Mouse (Mus musculus) liver, adult 2 months (tissue): ENCODE results near the gene Ptprm. TPM values are rescaled to one million over a fixed set of nuclear protein-coding genes. Genes with fewer than 3 reads are reported as not detected.

Experiments
- DNase-seq: peaks from one replicate; pipeline ENCODE4 v3.0.0-alpha.2; 2011; ENCODE audit warnings: low read depth, low spot score; ENCODE audit errors: extremely low read depth
- H3K27ac ChIP-seq: fragments of 200-500 bp; replicated peaks from 2 replicates; pipeline ENCODE4 v1.5.1; 2012; ENCODE audit warnings: low read depth, mild to moderate bottlenecking, control low read depth, inconsistent platforms, low read length; ENCODE audit not compliant: insufficient read depth
- H3K27me3 ChIP-seq: fragments of 200-500 bp; 2 replicates; pipeline ENCODE4 v1.6.1; 2012; ENCODE audit warnings: mild to moderate bottlenecking, moderate library complexity, low read length, inconsistent platforms; ENCODE audit not compliant: control insufficient read depth, insufficient read depth
- H3K36me3 ChIP-seq: fragments of 200-500 bp; 2 replicates; pipeline ENCODE4 v1.6.1; 2012; ENCODE audit warnings: low read length, inconsistent platforms; ENCODE audit not compliant: control insufficient read depth, insufficient read depth
- H3K4me1 ChIP-seq: fragments of 200-500 bp; 2 replicates; pipeline ENCODE4 v1.6.1; 2011; ENCODE audit warnings: low read length; ENCODE audit not compliant: control insufficient read depth, insufficient read depth
- H3K4me3 ChIP-seq: fragments of 200-500 bp; 2 replicates; pipeline ENCODE4 v1.5.1; 2011; ENCODE audit warnings: low read depth, mild to moderate bottlenecking, control low read depth, low read length, moderate library complexity; ENCODE audit not compliant: insufficient read depth
- H3K79me2 ChIP-seq: fragments of 200-500 bp; 2 replicates; pipeline ENCODE4 v1.6.1; 2012; ENCODE audit warnings: inconsistent platforms, mild to moderate bottlenecking, low read length, moderate library complexity; ENCODE audit not compliant: control insufficient read depth, insufficient read depth
- H3K9ac ChIP-seq: fragments of 200-500 bp; 2 replicates; pipeline ENCODE4 v1.6.1; 2012; ENCODE audit warnings: low read depth, mild to moderate bottlenecking, control low read depth, inconsistent platforms, low read length
- CTCF ChIP-seq: fragments of 200-500 bp; IDR thresholded peaks from 2 replicates; pipeline ENCODE4 v1.5.1; 2011; ENCODE audit warnings: low read depth, low read length, control low read depth
- POLR2A ChIP-seq: fragments of 200-500 bp; IDR thresholded peaks from 2 replicates; pipeline ENCODE4 v1.6.1; 2011; ENCODE audit warnings: low read length, control low read depth; ENCODE audit not compliant: insufficient read depth; ENCODE audit errors: extremely low read depth
- WGBS: fragments of 180-500 bp; shearing (Covaris S2); methylation state at CpG from one replicate; pipeline ENCODE4 v1.1.7; 2018; 5-methylcytosine and 5-hydroxymethylcytosine counted together
- polyA plus RNA-seq: library from polyadenylated mRNA; depleted of rRNA; stranded (reverse); fragments of >200 nt; gene quantifications from 2 replicates; pipeline ENCODE4 v1.2.3, GENCODE M21; 2012
- total RNA-seq: library from RNA; depleted of rRNA; stranded (reverse); fragments of >200 nt; gene quantifications from 2 replicates; pipeline ENCODE4 v1.2.3, GENCODE M21; 2014

The Ptprm gene
- total and polyA plus RNA-seq, 2 experiments = 0.78 to 3.3 TPM

DNA sequence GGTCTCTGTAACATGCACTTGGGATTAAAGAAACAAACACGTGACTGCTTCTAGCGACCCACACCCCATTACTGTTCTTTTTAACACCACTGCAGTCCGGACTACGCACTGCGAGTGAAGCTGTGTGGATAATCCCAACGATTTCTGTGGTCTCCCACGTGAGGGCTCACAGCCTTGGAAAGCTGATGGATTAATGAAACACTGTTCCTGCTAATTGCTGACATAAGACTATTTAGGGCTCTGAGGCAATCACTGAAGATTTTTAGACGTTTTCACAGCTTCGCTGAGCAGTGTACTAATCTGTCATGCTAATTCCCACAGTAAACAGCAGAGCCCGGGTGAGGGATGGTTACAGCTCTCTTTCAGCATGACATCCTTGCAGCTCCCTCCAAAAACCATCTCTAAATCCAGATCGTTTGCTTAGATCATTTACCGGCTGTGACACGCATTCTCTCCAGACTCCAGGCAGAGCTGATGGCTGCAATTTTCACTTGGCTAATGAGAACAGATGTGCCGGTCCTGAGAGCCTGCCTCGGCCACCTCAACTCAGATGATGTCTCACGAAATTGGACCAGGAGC lies 63.5 kb downstream of the Ptprm start:
- Histone ChIP-seq H3K4me1 (no peaks in the 10 kb centered on the region), H3K4me3 (no peak overlapping the region), H3K27ac (no peak overlapping the region), H3K79me2 (no peaks in the 10 kb centered on the region), H3K9ac (no peak overlapping the region), H3K36me3 (no peaks in the 10 kb centered on the region), H3K27me3 (no peaks in the 10 kb centered on the region)
- DNase-seq = no peak
- WGBS = 40% methylated on average over 16 of the region's 16 CpGs
- no peak for TF ChIP-seq POLR2A
- no peak for TF ChIP-seq CTCF

- 83% methylated on average over 3 of the region's 3 CpGs for WGBS
Observed at GRCm38 (mm10) chr17:67287501-67287900, 66.8 kb downstream of the Ptprm start.

DNA sequence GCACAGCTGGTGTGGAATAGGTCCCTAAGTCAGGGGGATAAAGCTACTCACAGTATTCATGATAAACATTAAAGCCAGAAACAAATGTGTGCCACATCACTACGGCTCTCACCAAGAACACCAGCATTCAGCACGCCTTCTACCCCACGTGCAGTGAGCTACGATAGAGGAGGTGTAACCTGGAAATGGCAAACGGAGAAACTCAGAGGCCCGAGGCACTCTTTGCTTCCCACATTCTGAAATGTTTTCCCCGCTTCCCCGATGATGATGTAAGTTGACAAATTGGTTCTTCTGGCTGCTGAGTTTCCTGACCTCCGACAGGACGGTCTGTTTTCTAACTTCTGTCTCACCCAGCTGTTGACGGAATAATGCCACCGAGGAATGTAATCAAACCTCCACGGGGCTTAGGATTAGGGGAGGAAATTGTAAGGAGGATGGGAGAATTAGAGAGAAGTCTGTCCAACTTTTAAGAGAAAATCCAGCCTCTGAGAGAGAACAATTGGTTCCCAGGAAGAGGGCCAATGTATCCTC lies 72.6 kb downstream of the Ptprm start:
- Histone ChIP-seq H3K79me2 (no peaks in the 10 kb centered on the region), H3K27ac (no peak overlapping the region), H3K36me3 (no peaks in the 10 kb centered on the region), H3K4me3 (no peak overlapping the region), H3K27me3 (no peaks in the 10 kb centered on the region), H3K4me1 (no peaks in the 10 kb centered on the region), H3K9ac (no peak overlapping the region)
- 55% methylated on average over 13 of the region's 13 CpGs for WGBS
- TF ChIP-seq CTCF (no peak), POLR2A (no peak)
- no peak for DNase-seq

More at GRCm38 (mm10) chr17:67287501-67287900, 66.8 kb downstream of the Ptprm start:
- DNase-seq = no peak
- Histone ChIP-seq H3K36me3 (no peaks in the 10 kb centered on the region), H3K4me3 (no peak overlapping the region), H3K79me2 (no peaks in the 10 kb centered on the region), H3K4me1 (no peaks in the 10 kb centered on the region), H3K27ac (no peak overlapping the region), H3K9ac (no peak overlapping the region), H3K27me3 (no peaks in the 10 kb centered on the region)
- no peak for TF ChIP-seq POLR2A
- no peak for TF ChIP-seq CTCF

GRCm38 (mm10) chr17:67277124-67277910 lies 76.9 kb downstream of the Ptprm start:
- peaks cover 3% of the 10 kb centered on the region; the same call in 1 of the 2 replicates for H3K27me3 ChIP-seq
- H3K36me3 ChIP-seq = no peaks in the 10 kb centered on the region
- H3K27ac ChIP-seq = no peak overlapping the region
- no peak overlapping the region for H3K4me3 ChIP-seq
- WGBS = 93% methylated on average over 13 of the region's 13 CpGs
- DNase-seq = no peak
- H3K4me1 ChIP-seq = no peaks in the 10 kb centered on the region
- no peak overlapping the region for H3K9ac ChIP-seq
- no peaks in the 10 kb centered on the region for H3K79me2 ChIP-seq
- TF ChIP-seq CTCF (no peak), POLR2A (no peak)

DNA sequence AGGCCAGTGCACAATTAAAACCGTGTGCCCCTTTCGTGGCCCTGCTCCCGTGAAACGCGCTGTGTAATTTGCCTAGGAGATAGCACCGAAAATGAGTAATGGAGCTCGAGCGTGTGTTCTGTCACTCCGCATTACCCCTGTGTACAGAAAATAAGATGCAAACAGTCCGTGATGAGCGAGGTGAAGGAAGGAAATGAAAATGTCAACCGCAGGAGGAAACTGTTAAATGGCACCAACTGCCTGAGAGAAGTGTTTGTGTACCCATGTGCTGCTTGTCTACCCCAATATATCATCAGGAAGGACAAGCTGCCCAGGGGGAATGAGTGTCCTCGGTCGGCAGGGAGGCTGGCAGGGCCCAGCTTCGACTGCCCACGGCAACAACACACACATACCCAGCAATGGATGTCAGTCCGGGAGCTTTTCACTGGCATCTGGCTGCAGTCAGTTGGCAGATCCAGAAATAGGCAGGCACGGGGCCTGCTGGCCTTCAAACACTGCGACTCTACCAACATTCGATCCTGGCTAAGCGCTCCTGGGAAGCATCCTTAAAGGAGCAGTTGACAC lies 79.6 kb downstream of the Ptprm start:
- Histone ChIP-seq H3K9ac (no peak overlapping the region), H3K27me3 (peaks cover 3% of the 10 kb centered on the region; the same call in 1 of the 2 replicates), H3K36me3 (no peaks in the 10 kb centered on the region), H3K4me1 (no peaks in the 10 kb centered on the region), H3K27ac (no peak overlapping the region), H3K4me3 (no peak overlapping the region), H3K79me2 (no peaks in the 10 kb centered on the region)
- TF ChIP-seq POLR2A (no peak), CTCF (no peak)
- no peak for DNase-seq
- 64% methylated on average over 21 of the region's 21 CpGs for WGBS

- H3K27me3 ChIP-seq = peaks cover 3% of the 10 kb centered on the region; the same call in 1 of the 2 replicates
- no peak for TF ChIP-seq POLR2A
- no peak for TF ChIP-seq CTCF
- H3K36me3 ChIP-seq = no peaks in the 10 kb centered on the region
- H3K4me3 ChIP-seq = no peak overlapping the region
- no peak overlapping the region for H3K9ac ChIP-seq
- DNase-seq = no peak
- H3K27ac ChIP-seq = no peak overlapping the region
- H3K79me2 ChIP-seq = no peaks in the 10 kb centered on the region
- H3K4me1 ChIP-seq = no peaks in the 10 kb centered on the region
Observed at GRCm38 (mm10) chr17:67272928-67273327, 81.3 kb downstream of the Ptprm start.
